Mouse (Mus musculus) left cerebral cortex, postnatal 25 days (tissue): ENCODE measurements at regions not wholly inside any gene's neighbourhood (a gene's known extent, or its start where the extent isn't known, plus 50 kb on each side); places are given as distances from the start of the nearest gene placed in this dataset.
A peak's percentile ranks its signal among the peaks of the same experiment; 100 is the strongest.

Experiments
- DNase-seq, 2 experiments: peaks; one replicate each; pipeline ENCODE4 v3.0.0; 2022; ENCODE audit warnings: low spot score in 2 of 2, mixed read lengths in 1 of 2
- intact Hi-C: fragments of 180-260 bp; cut with DNase I; formaldehyde crosslinking; loops from one replicate; pipeline ENCODE4 v1.15.1; 2025

- DNase-seq: no peak
- intact Hi-C loops: no loop called here
Measured at GRCm38 (mm10) chr16:12359116-12359515, 375.2 kb downstream of the Shisa9 start.

- intact Hi-C loops: no loop called here
- DNase-seq: peak in 1 of 2 experiments; percentile 80
Measured at GRCm38 (mm10) chr16:12389545-12389944, 405.6 kb downstream of the Shisa9 start.

GRCm38 (mm10) chr16:12435697-12436221 lies 451.8 kb downstream of the Shisa9 start:
- intact Hi-C loops: no loop called here
- DNase-seq: no peak

- intact Hi-C loops: no loop called here
- no peak for DNase-seq
Measured at GRCm38 (mm10) chr16:12438622-12439021, 454.7 kb downstream of the Shisa9 start.

- intact Hi-C loops: no loop called here
- DNase-seq: peak; percentile 38 to 67
Measured at GRCm38 (mm10) chr16:12454791-12455190, 470.9 kb downstream of the Shisa9 start.
